Mouse (Mus musculus) ES-E14 (cell line): ENCODE measurements around the gene Zmat3. TPM values are rescaled to one million over a fixed set of nuclear protein-coding genes. Genes with fewer than 3 reads are reported as not detected.

Experiments used
- DNase-seq: peaks from one replicate; pipeline ENCODE4 v3.0.0-alpha.2; 2013; ENCODE audit warnings: low read depth, low spot score
- H3K27ac ChIP-seq: 2 replicates; pipeline ENCODE4 v1.5.1; 2012; ENCODE audit warnings: low read depth, mild to moderate bottlenecking, low read length, moderate library complexity, mixed read lengths; ENCODE audit not compliant: poor library complexity, insufficient read depth, severe bottlenecking
- H3K36me3 ChIP-seq: 2 replicates; pipeline ENCODE4 v1.6.1; 2012; ENCODE audit warnings: mild to moderate bottlenecking, low read length, moderate library complexity, mixed read lengths; ENCODE audit not compliant: control insufficient read depth, poor library complexity, insufficient read depth, severe bottlenecking
- H3K4me1 ChIP-seq, 2 experiments: fragments of 150-350 bp in 1 of 2; sonication (generic) in 1 of 2; 2 replicates each; pipeline ENCODE4 v1.6.1; 2012; ENCODE audit warnings: low read length in 2 of 2, mild to moderate bottlenecking in 1 of 2, mixed read lengths in 1 of 2; ENCODE audit not compliant: control insufficient read depth in 2 of 2, insufficient read depth in 2 of 2, poor library complexity in 1 of 2
- H3K4me3 ChIP-seq, 2 experiments: fragments of 150-350 bp in 1 of 2; sonication (generic) in 1 of 2; 2 replicates each; pipeline ENCODE4 v1.5.1; 2012; ENCODE audit warnings: low read length in 2 of 2, low read depth in 1 of 2, mild to moderate bottlenecking in 1 of 2, mixed read lengths in 1 of 2; ENCODE audit not compliant: insufficient read depth in 1 of 2, poor library complexity in 1 of 2, severe bottlenecking in 1 of 2
- H3K9ac ChIP-seq: 2 replicates; pipeline ENCODE4 v1.6.1; 2012; ENCODE audit warnings: low read depth, mild to moderate bottlenecking, low read length, mixed read lengths; ENCODE audit not compliant: poor library complexity, insufficient read depth, severe bottlenecking
- H3K9me3 ChIP-seq: fragments of 150-350 bp; sonication (generic); 2 replicates; pipeline ENCODE4 v1.6.1; 2012; ENCODE audit warnings: low read depth, mild to moderate bottlenecking, low read length; ENCODE audit not compliant: control insufficient read depth, insufficient read depth
- CHD2 ChIP-seq: IDR thresholded peaks from 2 replicates; pipeline ENCODE4 v1.6.1; 2014; ENCODE audit warnings: mild to moderate bottlenecking, low read depth, low read length, inconsistent platforms
- HCFC1 ChIP-seq: IDR thresholded peaks from 2 replicates; pipeline ENCODE4 v1.6.1; 2012; ENCODE audit warnings: low read length, inconsistent platforms, borderline replicate concordance; ENCODE audit not compliant: insufficient read depth
- MAFK ChIP-seq: IDR thresholded peaks from 2 replicates; pipeline ENCODE4 v1.6.1; 2014; ENCODE audit warnings: mild to moderate bottlenecking, low read depth, low read length, inconsistent platforms; ENCODE audit not compliant: insufficient read depth
- ZC3H11A ChIP-seq: IDR thresholded peaks from 2 replicates; pipeline ENCODE4 v1.6.1; 2012; ENCODE audit warnings: low read depth, mild to moderate bottlenecking, inconsistent platforms, low read length, borderline replicate concordance
- ZNF384 ChIP-seq: IDR thresholded peaks from 2 replicates; pipeline ENCODE4 v1.6.1; 2012; ENCODE audit warnings: low read depth, low read length, inconsistent platforms
- in situ Hi-C, 2 experiments: fragments of 600-800 bp; cut with MboI; formaldehyde crosslinking; loops; one replicate each; pipeline ENCODE4 v1.15.1; 2025; ENCODE audit warnings: low sequenced_read_pairs in 2 of 2, inconsistent platforms in 1 of 2; ENCODE audit not compliant: unreplicated experiment in 2 of 2
- total RNA-seq: library from RNA; depleted of rRNA; stranded (reverse); fragments of 300-350 nt; gene quantifications from 2 replicates; pipeline ENCODE4 v1.2.3, GENCODE M21; 2012; rRNA removed

The Zmat3 gene
- total RNA-seq, result 30.9 and 39.7 TPM in 2 replicates

DNA sequence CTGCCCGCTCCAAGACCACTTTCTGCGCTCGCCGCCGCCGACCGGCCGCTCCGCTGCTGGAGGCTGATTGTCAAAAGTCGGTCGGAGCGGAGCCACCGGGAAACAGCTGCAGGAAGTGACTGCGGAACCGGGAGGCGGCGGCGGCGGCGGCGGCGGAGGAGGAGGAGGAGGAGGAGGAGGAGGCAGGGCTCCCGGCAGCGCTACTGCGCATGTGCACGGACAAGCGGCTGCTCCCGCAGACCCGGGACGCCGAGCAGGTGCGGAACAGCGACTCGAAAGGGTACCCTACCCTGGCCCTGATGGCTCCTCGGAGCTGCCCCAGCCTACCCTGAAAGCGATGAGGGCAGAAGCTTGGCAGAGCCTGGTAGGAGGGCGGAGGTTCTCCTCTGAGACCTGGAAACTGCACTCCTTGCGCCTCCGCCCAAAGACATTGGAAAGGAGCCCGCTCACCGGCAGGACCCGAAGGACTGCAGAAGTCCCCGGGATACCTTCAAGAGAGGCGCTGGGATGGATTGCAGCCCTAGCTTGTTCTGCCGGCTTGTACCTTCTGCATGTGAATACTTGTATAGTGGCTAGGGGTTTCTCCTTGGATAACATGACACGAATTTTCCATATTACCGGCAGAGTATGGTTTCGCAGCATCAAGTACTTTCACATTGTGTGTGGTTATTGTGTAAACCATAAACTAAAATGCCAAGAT lies at the start of gene Zmat3:
TSS of gene Zmat3 (minus strand) at position 469 of the 700 bp plus-strand sequence.
- peak; percentile 56 for DNase-seq

DNA sequence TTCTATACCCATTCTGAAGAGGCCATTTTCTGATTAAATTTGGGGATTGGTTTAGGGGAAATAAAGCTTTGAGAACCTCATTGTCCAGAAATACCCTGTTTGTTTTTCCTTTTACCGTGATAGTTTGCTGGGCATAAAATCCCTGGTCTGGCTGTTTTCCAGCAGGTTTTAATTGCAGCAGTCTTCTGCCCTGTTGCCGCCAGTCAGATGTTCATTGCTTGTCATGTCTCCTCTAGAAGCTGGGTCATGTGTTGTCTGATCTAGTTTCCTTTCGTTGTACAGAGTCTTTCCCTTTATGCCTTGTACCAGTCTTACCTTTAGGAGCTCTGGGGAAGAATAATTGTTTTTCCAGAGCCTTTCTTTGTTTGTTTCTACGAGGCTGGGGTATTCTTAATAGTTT lies 48.6 kb upstream of the Zmat3 start:
- no peak for DNase-seq
- Histone ChIP-seq H3K4me1 (peaks cover 0 to 13% of the 10 kb centered on the region in 2 experiments; a peak in 2 of 4 replicates), H3K9ac (no peak overlapping the region), H3K4me3 (no peak overlapping the region), H3K36me3 (no peaks in the 10 kb centered on the region), H3K27ac (no peak overlapping the region), H3K9me3 (no peaks in the 10 kb centered on the region)
- no peak for TF ChIP-seq HCFC1
- TF ChIP-seq CHD2, result no peak
- TF ChIP-seq MAFK, result no peak
- no peak for TF ChIP-seq ZNF384
- no peak for TF ChIP-seq ZC3H11A
- in situ Hi-C loops, result no loop called here

More for the DNA sequence above, at the start of gene Zmat3:
- peak within 1 kb of the TSS; percentile 88 to 94 for H3K4me3 ChIP-seq
- peaks cover 6 to 14% of the 10 kb centered on the region in 2 experiments; a peak in 3 of 4 replicates for H3K4me1 ChIP-seq
- in situ Hi-C loops, result no loop called here
- TF ChIP-seq ZNF384, result no peak
- TF ChIP-seq MAFK, result no peak
- no peak for TF ChIP-seq CHD2
- no peak for TF ChIP-seq HCFC1
- no peak for TF ChIP-seq ZC3H11A
- H3K36me3 ChIP-seq, result peaks cover 3% of the 10 kb centered on the region
- H3K9ac ChIP-seq, result peak within 1 kb of the TSS; percentile 80
- H3K9me3 ChIP-seq, result no peaks in the 10 kb centered on the region
- H3K27ac ChIP-seq, result peak within 1 kb of the TSS; percentile 95

DNA sequence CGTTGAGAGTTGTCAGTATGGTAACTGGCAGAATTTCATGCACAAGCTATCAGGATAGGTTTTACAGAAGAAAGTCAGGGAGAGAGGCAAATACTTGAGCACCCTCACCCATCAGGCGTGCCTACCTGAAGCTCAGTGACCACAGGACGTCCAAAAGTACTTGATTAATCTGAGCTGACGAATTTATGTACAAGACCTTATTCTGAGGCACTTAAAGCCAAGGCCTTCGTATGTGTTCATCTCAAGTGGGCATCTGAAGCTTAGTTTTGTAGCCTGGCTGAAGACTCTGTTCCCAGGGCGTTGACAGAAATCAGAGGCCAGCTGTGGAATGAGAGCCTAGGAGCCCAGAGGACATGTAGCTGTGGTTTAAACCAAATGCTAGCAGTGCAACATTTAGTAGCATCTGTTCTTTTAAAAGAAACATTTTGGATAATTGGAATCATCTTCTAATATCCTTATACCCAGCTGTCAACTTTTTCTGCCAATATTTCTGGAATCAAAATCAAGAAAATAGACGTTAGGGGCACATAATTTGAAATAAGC lies 46.8 kb upstream of the Zmat3 start:
- TF ChIP-seq ZNF384 (no peak), HCFC1 (no peak), ZC3H11A (no peak)
- H3K9ac ChIP-seq, result no peak overlapping the region

DNA sequence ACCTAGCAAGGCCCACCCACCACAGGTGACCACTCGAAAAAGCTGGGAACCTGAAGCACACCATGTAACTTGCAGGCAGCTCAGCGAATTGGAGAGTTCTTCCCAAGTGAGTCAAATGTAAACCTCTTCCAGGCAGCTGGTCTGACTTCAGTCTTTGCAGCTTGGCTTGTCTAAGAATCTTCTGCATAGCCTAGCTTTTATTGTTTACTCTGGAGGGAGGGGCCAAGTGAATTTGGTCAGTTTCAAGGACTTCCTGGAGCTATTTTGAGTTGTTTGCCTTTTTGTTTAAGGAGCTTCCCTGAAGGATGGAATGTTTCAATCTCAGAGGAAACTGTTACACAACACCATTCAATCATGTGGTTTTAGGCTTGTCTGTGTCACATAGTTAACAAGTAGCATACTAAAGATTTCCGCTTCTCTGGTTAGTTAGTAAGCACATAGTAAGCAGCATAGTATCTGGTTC lies 43.0 kb upstream of the Zmat3 start:
- H3K9ac ChIP-seq, result no peak overlapping the region
- DNase-seq, result no peak
- H3K36me3 ChIP-seq, result no peaks in the 10 kb centered on the region
- TF ChIP-seq ZC3H11A, result no peak
- no peak for TF ChIP-seq HCFC1
- TF ChIP-seq ZNF384, result no peak
- TF ChIP-seq MAFK, result no peak
- no peak for TF ChIP-seq CHD2
- in situ Hi-C loops, result no loop called here
- H3K9me3 ChIP-seq, result no peaks in the 10 kb centered on the region
- H3K4me1 ChIP-seq, result peaks cover 0 to 9% of the 10 kb centered on the region in 2 experiments; a peak in 2 of 4 replicates
- H3K27ac ChIP-seq, result no peak overlapping the region
- no peak overlapping the region for H3K4me3 ChIP-seq

More for the DNA sequence above, 46.8 kb upstream of the Zmat3 start:
- in situ Hi-C loops, result no loop called here
- Histone ChIP-seq H3K4me1 (peaks cover 0 to 15% of the 10 kb centered on the region in 2 experiments; a peak in 2 of 4 replicates), H3K4me3 (no peak overlapping the region), H3K9me3 (no peaks in the 10 kb centered on the region), H3K36me3 (no peaks in the 10 kb centered on the region), H3K27ac (no peak overlapping the region)
- DNase-seq, result no peak
